Mouse (Mus musculus): Measurements from ENCODE around the gene Klhl22.

Gene Klhl22

GRCm38 (mm10) chr16:17757756-17758155 lies 1.7 kb upstream of the Klhl22 start:
- DNase-seq (ENCODE audit: low spot score): no peak

GRCm38 (mm10) chr16:17758902-17759301 lies 516 bp upstream of the Klhl22 start:
- DNase-seq (ENCODE audit: low spot score): no peak

GRCm38 (mm10) chr16:17759813-17760321 lies 449 bp downstream of the Klhl22 start:
- no peak for DNase-seq (ENCODE audit: low spot score)

GRCm38 (mm10) chr16:17760657-17761056 lies 1.2 kb downstream of the Klhl22 start:
- no peak for DNase-seq (ENCODE audit: low spot score)

DNA sequence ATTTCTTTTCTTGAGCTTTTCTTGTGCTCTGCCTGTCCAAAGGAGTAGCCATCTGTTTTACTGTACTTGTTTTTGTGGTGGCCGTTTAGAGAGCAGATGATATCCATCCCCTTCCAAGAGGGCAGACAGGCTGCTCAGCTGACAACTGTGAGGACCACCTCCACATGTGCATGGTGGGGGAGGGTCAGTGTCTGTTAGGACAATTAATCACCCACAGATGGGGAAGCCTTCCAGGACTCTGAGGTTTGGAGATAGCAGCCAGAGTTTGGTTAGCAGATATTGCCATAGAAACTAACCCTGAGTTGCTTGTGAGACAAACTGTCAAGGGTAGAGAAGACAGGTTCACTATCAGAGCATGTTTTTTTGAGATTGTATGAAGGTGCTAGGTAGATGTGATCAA lies 1.7 kb downstream of the Klhl22 start:
- DNase-seq (ENCODE audit: low spot score): no peak

GRCm38 (mm10) chr16:17764108-17764511 lies 4.7 kb downstream of the Klhl22 start:
- no peak for DNase-seq (ENCODE audit: low spot score)

DNA sequence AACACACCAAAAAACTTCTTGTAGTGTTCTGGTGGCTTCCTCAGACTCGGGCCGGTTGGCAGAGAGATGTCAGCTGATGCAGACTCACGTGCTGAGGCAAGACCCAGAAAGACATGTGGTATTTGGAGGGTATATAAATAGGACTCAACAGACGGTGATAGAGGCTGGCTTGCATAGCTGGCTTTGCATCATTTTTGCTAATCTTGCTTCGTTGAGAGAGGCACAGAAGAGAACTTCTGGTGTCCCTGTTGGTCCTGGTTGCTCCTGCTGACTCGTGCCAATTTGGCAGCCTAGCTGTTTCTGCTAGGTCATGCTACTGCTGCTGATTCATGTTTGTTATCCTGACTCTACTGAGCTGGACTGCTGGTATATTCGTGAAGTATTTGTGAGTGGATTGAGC lies 9.4 kb downstream of the Klhl22 start:
- no peak for DNase-seq (ENCODE audit: low spot score)

DNA sequence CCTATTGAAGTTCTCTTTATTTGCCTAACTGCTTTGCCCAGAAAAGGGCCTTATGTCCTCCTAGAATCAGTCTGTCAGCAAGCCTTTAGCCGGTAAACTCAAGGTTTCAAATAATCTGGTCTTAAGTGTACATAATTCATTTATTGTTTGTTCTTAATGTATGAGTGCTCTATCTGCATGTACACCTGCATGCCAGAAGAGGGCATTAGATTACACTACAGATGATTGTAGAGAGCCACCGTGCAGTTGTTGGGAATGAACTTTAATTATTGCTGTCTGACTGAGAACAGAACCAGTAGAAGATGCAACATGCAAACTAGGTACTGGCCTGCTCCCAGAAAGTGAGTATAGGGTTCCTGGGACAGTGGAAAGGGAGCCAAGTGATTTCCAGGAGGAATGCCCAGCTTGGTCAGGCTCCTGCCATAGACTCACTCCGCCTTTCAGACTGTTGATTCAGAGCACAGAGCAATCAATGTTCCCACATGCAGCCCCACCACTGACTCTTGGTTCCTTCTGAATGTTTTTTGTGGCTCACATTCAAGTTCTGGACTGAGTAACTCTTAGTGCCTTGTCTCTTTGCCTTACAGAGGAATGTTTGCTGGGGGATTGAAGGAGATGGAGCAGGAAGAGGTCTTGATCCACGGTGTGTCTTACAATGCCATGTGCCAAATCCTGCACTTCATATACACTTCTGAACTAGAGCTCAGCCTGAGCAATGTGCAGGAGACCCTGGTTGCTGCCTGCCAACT lies 11.9 kb downstream of the Klhl22 start:
- no peak for DNase-seq (ENCODE audit: low spot score)

DNA sequence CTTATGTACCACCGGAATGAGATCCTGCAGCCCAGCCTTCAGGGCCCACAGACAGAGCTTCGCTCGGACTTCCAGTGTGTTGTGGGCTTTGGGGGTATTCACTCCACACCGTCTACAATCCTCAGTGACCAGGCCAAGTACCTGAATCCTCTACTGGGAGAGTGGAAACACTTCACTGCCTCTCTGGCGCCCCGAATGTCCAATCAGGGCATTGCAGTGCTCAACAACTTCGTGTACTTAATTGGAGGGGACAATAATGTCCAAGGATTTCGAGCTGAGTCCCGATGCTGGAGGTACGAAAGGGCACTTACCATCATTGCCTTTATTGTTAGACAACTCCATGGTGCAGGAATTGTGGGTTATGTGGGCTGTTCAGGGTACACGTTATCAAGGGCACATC lies 17.4 kb downstream of the Klhl22 start:
- DNase-seq (ENCODE audit: low spot score): no peak

- DNase-seq (ENCODE audit: low spot score): no peak
These were observed 18.8 kb downstream of the Klhl22 start for GRCm38 (mm10) chr16:17778223-17778622.

DNA sequence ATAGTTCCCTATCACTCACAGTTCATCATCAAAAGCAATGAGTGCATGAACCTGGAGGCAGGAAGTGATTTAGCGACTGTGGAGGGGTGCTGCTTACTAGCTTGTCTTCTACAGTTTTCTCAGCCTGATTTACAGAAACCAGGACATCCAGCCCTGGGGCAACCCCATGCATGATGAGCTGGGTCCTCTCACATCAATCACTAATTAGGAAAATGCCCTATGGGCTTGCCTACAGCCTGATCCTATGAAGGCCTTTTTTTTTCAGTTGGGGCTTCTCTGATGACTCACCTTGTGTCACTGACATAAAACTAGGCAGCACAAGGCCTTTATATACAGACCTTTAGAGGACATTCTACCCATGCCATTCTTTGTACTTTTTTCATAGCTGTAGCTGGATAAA lies 20.3 kb downstream of the Klhl22 start:
- DNase-seq (ENCODE audit: low spot score): no peak

DNA sequence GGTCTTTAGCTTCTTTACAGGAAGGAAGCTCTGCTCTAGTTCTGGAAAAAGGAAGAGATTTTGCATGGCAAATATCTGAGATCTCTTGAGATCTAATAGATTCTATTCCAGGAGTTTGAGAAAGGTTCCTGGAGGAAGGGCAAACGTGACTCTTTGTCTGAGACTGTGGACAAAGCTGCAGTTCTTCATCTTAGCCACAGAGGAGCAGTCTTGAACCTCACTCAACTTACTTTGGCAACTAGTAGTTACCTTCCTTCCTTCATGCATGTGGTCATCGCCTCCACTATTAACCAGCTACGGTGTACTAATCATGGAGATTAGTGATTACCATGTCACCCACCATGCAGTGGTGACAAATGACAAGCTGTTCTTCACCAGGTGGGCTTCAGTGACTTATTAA lies 25.9 kb downstream of the Klhl22 start:
- no peak for DNase-seq (ENCODE audit: low spot score)

GRCm38 (mm10) chr16:17792728-17793127 lies 33.3 kb downstream of the Klhl22 start:
- no peak for DNase-seq (ENCODE audit: low spot score)

- no peak for DNase-seq (ENCODE audit: low spot score)
These were observed 34.6 kb downstream of the Klhl22 start for GRCm38 (mm10) chr16:17794047-17794446.

- DNase-seq (ENCODE audit: low spot score): no peak
These were observed 36.2 kb downstream of the Klhl22 start for GRCm38 (mm10) chr16:17795643-17796042.

DNA sequence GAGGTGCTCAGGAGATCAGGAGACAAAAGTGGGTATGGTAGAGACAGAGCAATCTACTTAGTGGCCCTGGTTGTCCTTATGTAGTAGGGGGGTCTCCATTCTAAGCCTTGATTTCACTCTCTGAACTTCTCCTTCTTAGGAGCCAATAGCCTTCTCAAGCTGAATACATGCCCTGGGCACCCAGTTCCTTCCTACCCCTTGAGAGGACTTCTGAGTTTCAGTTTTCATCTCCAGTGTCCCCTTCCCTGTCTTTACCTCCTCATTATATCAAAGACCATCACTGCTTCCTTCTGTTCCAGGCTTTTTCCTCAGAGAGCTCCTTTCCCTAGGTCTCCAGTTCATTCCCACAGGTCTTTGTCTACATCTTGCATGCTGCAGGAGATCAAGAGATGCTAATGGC lies 37.1 kb downstream of the Klhl22 start:
- no peak for DNase-seq (ENCODE audit: low spot score)

DNA sequence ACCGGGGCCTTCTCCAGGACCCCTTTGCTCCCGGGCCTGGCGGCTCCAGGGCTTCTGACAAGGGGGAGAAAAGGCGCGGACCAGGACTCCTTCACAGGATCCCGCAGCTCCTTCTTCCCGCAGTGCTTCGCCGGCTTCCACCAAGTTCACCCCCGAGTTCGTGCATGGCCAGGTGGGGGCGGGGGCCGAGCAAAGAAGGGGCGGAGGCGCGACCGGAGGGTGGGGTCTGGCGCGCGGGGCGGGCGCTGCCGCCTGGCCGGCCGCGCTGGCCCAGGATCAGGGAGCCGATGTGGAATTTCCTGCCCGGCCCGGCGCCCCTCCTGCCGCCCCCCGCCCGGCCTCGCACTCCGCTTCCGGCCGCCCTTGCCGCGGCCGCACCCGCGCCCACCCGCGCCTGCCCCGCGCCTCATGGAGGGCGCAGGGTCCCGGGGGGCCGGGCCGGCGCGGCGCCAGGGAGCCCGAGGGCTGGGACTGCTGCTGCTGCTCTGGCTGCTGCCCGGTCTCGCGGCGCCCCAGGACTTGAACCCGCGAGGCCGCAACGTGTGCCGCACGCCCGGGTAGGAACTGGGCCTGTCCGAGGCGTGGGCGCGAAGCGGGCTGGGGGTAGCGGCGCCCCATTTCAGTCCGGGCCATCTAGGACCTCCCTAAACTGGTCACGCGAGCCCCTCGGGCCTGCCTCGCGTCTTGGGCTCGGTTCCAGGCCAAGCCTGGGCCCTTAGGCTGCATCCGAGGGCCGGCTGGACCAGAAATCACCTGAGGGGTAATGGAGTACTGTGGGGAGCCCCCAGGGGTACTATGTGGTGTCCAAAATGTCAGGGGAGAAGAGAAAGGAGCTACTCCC lies 37.8 kb downstream of the Klhl22 start, which contains the start of gene Scarf2:
TSS of gene Scarf2 (plus strand) at position 312 of the 841 bp plus-strand sequence.
- DNase-seq (ENCODE audit: low spot score): no peak

DNA sequence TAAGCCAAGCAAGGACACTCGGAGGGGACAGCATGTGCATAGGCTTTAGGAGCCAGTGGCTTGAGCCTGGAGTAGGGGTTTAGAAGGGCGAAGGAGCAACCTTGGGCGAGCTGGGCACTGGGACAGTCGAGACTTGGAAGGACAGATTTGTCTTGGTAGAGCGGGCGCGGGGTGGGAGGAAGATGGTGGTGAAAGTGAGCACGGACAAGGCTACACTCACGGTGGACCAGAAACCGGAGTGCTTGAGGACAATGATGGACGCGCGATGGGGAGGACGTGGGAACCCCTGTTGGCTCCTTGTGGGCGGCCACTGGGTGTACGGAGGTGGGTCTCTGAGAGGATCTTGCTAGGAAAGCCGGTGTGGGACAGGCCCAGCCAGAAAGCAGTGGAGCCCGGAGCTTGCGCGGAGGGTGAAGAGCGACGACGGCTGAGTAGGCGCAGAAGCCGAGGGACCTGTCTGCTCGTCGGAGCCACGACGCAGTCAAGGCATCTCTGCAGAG lies 38.4 kb downstream of the Klhl22 start:
- DNase-seq (ENCODE audit: low spot score): no peak

DNA sequence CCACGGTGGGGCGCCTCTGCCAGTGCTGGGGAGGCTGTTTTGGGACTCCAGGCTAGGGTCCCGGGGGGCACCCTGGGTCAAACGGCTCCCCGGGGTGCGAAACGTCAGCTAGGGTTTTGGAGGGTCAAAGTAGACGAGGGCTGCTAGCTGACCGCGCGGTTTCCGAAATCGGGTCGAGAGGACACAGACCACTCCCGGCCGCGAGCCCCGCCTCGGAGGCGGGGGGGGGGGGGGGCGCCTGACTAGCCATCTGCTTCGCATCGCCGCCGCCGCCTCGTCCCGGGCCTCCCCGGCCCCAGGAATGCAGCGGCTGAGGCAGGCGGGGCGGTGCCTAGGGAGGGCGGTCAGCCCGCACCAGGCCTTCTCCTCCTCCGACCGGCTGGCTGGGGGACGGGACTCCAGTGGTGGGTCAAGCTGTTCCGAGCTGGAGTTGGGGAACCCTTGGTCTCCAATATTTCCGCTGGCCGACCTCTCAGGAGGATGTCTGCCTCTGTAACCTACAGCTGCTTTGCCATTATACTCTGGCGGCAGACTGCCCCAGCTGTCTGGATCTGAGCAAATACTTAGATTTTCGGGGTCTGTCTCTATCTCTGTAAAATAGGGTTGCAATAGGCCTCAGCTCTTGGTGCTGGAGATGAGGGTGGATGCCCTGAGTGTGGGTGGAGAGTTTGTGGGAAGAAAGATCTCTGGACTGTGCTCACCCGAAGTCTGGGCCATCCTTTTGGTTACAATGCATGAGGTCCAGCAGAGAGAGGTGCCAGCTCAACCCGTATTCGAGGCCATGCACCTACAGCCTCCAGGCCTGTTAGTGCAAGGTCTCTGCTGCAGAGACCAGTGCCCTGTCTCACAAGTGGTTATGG lies 39.1 kb downstream of the Klhl22 start:
- no peak for DNase-seq (ENCODE audit: low spot score)

- DNase-seq (ENCODE audit: low spot score): no peak
These were observed 40.2 kb downstream of the Klhl22 start for GRCm38 (mm10) chr16:17799584-17799983.

DNA sequence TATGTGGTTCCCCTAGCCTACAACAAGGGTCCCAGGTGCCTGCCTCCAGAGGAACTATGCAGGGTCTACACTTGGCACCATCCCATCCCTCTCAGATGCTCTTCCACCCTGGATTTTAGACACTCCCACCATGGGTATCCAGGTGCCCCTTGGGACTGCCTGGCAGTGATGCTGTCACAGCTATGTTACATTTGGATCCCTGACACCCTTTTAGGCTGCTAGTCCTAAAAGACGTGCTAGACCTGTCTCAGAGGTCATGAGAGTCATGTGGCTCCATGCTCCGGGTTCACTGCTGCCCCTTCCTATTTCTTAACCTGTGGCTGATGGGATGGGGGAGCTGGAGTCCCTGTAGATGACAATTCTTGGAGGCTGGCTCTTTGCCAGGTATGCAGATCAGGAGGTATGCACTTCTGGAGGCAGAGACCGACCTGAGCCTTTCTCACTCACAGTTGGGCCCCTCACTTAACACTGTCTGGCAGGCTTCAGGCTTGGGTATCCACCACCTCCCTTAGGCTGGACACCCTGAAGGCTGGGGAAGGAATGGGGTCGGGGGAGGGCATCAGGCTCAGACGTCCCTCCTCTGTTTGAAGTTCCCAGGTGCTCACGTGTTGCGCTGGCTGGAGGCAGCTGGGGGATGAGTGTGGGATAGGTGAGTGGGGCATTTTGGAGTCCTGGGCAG lies 42.5 kb downstream of the Klhl22 start:
- DNase-seq (ENCODE audit: low spot score): no peak

Measured in urinary bladder, postnatal 10 days (tissue).